Mouse (Mus musculus) limb, embryonic 11.5 days (tissue): ENCODE measurements around the gene Tmem135. TPM values are rescaled to one million over a fixed set of nuclear protein-coding genes. Genes with fewer than 3 reads are reported as not detected.

Experiments
- ATAC-seq: fragments of 200-750 bp; cut with Nextera tagmentation; 2 replicates; pipeline ENCODE4 v1.8.0; 2017; ENCODE audit warnings: low read depth; ENCODE audit not compliant: insufficient number of reproducible peaks, low FRiP score, low TSS enrichment
- DNase-seq: peaks from one replicate; pipeline ENCODE4 v3.0.0-alpha.2; 2015; ENCODE audit warnings: low spot score
- H3K27ac ChIP-seq: fragments of 300-500 bp; sonication (generic); replicated peaks from 2 replicates; pipeline ENCODE4 v1.5.1; 2014; ENCODE audit warnings: low read depth, mild to moderate bottlenecking, low read length
- H3K27me3 ChIP-seq: fragments of 300-500 bp; sonication (generic); 2 replicates; pipeline ENCODE4 v1.6.1; 2014; ENCODE audit warnings: mild to moderate bottlenecking, low read length, mixed read lengths; ENCODE audit not compliant: control insufficient read depth, insufficient read depth
- H3K36me3 ChIP-seq: fragments of 300-500 bp; sonication (generic); 2 replicates; pipeline ENCODE4 v1.6.1; 2014; ENCODE audit warnings: mild to moderate bottlenecking, low read length, moderate library complexity, mixed read lengths; ENCODE audit not compliant: control insufficient read depth, insufficient read depth
- H3K4me1 ChIP-seq: fragments of 300-500 bp; sonication (generic); 2 replicates; pipeline ENCODE4 v1.6.1; 2014; ENCODE audit warnings: low read length, mixed read lengths; ENCODE audit not compliant: control insufficient read depth, insufficient read depth
- H3K4me2 ChIP-seq: fragments of 300-500 bp; sonication (generic); 2 replicates; pipeline ENCODE4 v1.6.1; 2014; ENCODE audit warnings: low read depth, mild to moderate bottlenecking, moderate library complexity; ENCODE audit not compliant: severe bottlenecking
- H3K4me3 ChIP-seq: fragments of 300-500 bp; sonication (generic); 2 replicates; pipeline ENCODE4 v1.5.1; 2014; ENCODE audit warnings: low read depth, low read length
- H3K9ac ChIP-seq: fragments of 300-500 bp; sonication (generic); 2 replicates; pipeline ENCODE4 v1.6.1; 2014; ENCODE audit warnings: mild to moderate bottlenecking, low read length
- H3K9me3 ChIP-seq: fragments of 300-500 bp; sonication (generic); 2 replicates; pipeline ENCODE4 v1.6.1; 2016; ENCODE audit warnings: low read length; ENCODE audit not compliant: control insufficient read depth
- WGBS: fragments of 180-500 bp; shearing (Covaris S2); extraction: QIAGEN DNeasy Blood & Tissue Kit; methylation state at CpG from one replicate; pipeline ENCODE4 v1.1.7; 2014; 5-methylcytosine and 5-hydroxymethylcytosine counted together
- polyA plus RNA-seq: library from polyadenylated mRNA; unstranded; fragments of >200 nt; fragmentation: Nextera tagmentation; extraction: Ambion mirVana; gene quantifications from 2 replicates; pipeline ENCODE4 v1.2.1, GENCODE M21; 2014

The Tmem135 gene
- polyA plus RNA-seq, 1 experiment from 2014 or later: 18.3 TPM

- Histone ChIP-seq H3K27ac (no peak overlapping the region), H3K36me3 (no peaks in the 10 kb centered on the region), H3K4me3 (no peak overlapping the region), H3K4me1 (no peaks in the 10 kb centered on the region), H3K9me3 (no peaks in the 10 kb centered on the region), H3K4me2 (no peak overlapping the region), H3K9ac (no peak overlapping the region), H3K27me3 (no peaks in the 10 kb centered on the region)
- DNase-seq (no peak), ATAC-seq (no peak)
- 85% methylated on average over 3 of the region's 3 CpGs for WGBS
Observed at GRCm38 (mm10) chr7:89391281-89391680, 12.7 kb downstream of the Tmem135 start.

GRCm38 (mm10) chr7:89390660-89391059, 13.4 kb downstream of the Tmem135 start:
- H3K4me2 ChIP-seq: no peak overlapping the region
- DNase-seq (no peak), ATAC-seq (no peak)
- no peaks in the 10 kb centered on the region for H3K36me3 ChIP-seq
- WGBS: 79% methylated on average over 2 of the region's 2 CpGs
- no peaks in the 10 kb centered on the region for H3K4me1 ChIP-seq
- no peak overlapping the region for H3K9ac ChIP-seq
- H3K27me3 ChIP-seq: no peaks in the 10 kb centered on the region
- H3K4me3 ChIP-seq: no peak overlapping the region
- no peak overlapping the region for H3K27ac ChIP-seq
- H3K9me3 ChIP-seq: no peaks in the 10 kb centered on the region

GRCm38 (mm10) chr7:89388981-89389380, 15.0 kb downstream of the Tmem135 start:
- H3K4me3 ChIP-seq: no peak overlapping the region
- H3K27me3 ChIP-seq: no peaks in the 10 kb centered on the region
- no peaks in the 10 kb centered on the region for H3K9me3 ChIP-seq
- 74% methylated on average over 3 of the region's 3 CpGs for WGBS
- ATAC-seq (no peak), DNase-seq (no peak)
- H3K4me1 ChIP-seq: no peaks in the 10 kb centered on the region
- H3K9ac ChIP-seq: no peak overlapping the region
- no peaks in the 10 kb centered on the region for H3K36me3 ChIP-seq
- H3K27ac ChIP-seq: no peak overlapping the region
- H3K4me2 ChIP-seq: no peak overlapping the region

GRCm38 (mm10) chr7:89382892-89383291, 21.1 kb downstream of the Tmem135 start:
- H3K4me2 ChIP-seq: no peak overlapping the region
- WGBS: 87% methylated on average over 3 of the region's 3 CpGs
- no peaks in the 10 kb centered on the region for H3K9me3 ChIP-seq
- ATAC-seq (no peak), DNase-seq (no peak)
- H3K4me1 ChIP-seq: peaks cover 3% of the 10 kb centered on the region; the same call in 1 of the 2 replicates
- H3K27me3 ChIP-seq: no peaks in the 10 kb centered on the region
- H3K36me3 ChIP-seq: no peaks in the 10 kb centered on the region
- H3K4me3 ChIP-seq: no peak overlapping the region
- H3K27ac ChIP-seq: no peak overlapping the region
- H3K9ac ChIP-seq: no peak overlapping the region

- Histone ChIP-seq H3K9me3 (no peaks in the 10 kb centered on the region), H3K4me2 (no peak overlapping the region), H3K36me3 (no peaks in the 10 kb centered on the region), H3K4me1 (peaks cover 3% of the 10 kb centered on the region; the same call in 1 of the 2 replicates), H3K27me3 (no peaks in the 10 kb centered on the region), H3K27ac (no peak overlapping the region; the same call in 1 of the 2 replicates), H3K4me3 (no peak overlapping the region), H3K9ac (no peak overlapping the region)
- no peak for ATAC-seq
- DNase-seq: peak; percentile 28
- WGBS: 44% methylated on average over 7 of the region's 7 CpGs
Observed at GRCm38 (mm10) chr7:89380935-89381705, 22.9 kb downstream of the Tmem135 start.

- DNase-seq (no peak), ATAC-seq (no peak)
- no peaks in the 10 kb centered on the region for H3K4me1 ChIP-seq
- 66% methylated on average over 6 of the region's 6 CpGs for WGBS
- no peak overlapping the region for H3K4me2 ChIP-seq
- no peaks in the 10 kb centered on the region for H3K9me3 ChIP-seq
- no peak overlapping the region for H3K27ac ChIP-seq
- no peaks in the 10 kb centered on the region for H3K36me3 ChIP-seq
- H3K27me3 ChIP-seq: no peaks in the 10 kb centered on the region
- no peak overlapping the region for H3K4me3 ChIP-seq
- no peak overlapping the region for H3K9ac ChIP-seq
Observed at GRCm38 (mm10) chr7:89371623-89372295, 32.3 kb downstream of the Tmem135 start.

GRCm38 (mm10) chr7:89370917-89371316, 33.1 kb downstream of the Tmem135 start:
- Histone ChIP-seq H3K4me3 (no peak overlapping the region), H3K4me1 (no peaks in the 10 kb centered on the region), H3K9ac (no peak overlapping the region), H3K27ac (no peak overlapping the region), H3K27me3 (no peaks in the 10 kb centered on the region), H3K4me2 (no peak overlapping the region), H3K36me3 (no peaks in the 10 kb centered on the region), H3K9me3 (no peaks in the 10 kb centered on the region)
- ATAC-seq (no peak), DNase-seq (no peak)
- WGBS: 49% methylated on average over 1 of the region's 1 CpGs

GRCm38 (mm10) chr7:89370086-89370485, 33.9 kb downstream of the Tmem135 start:
- Histone ChIP-seq H3K27me3 (no peaks in the 10 kb centered on the region), H3K4me2 (no peak overlapping the region), H3K4me1 (no peaks in the 10 kb centered on the region), H3K9ac (no peak overlapping the region), H3K36me3 (no peaks in the 10 kb centered on the region), H3K9me3 (no peaks in the 10 kb centered on the region), H3K4me3 (no peak overlapping the region), H3K27ac (no peak overlapping the region)
- 85% methylated on average over 1 of the region's 1 CpGs for WGBS
- ATAC-seq: no peak
- DNase-seq: no peak
